Mouse (Mus musculus): ENCODE measurements around the gene Btbd35f29.
"Not testable (repeated sequence)": the region's sequence is repeated elsewhere in the genome, so short reads cannot be mapped to it uniquely, and the experiment has no call there.

Btbd35f29 gene

DNA sequence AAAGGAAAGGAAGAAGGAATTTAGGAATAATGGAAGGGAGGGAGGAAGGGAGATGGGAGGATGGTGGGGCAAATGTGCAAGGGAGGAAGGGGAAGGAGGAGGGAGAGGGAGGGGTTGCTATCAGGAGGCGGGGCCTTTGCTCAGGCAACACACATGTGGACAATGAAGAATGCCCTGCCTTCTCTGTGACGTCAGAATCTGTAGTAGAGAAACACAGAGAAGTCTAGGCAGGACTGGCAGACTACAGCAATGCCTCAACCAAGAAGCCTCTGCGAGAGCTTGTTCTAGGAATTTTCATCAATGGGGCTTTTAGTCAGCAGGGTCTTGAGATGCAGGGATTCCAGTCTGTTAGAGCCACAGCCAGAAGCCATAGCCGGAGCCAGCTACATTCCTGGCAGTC is at the start of gene Btbd35f29:
Gene Btbd35f29 (plus strand): TSS at position 301 of the 400 bp plus-strand sequence.
- DNase-seq (ENCODE audit: low read depth, low spot score): not testable (repeated sequence)

DNA sequence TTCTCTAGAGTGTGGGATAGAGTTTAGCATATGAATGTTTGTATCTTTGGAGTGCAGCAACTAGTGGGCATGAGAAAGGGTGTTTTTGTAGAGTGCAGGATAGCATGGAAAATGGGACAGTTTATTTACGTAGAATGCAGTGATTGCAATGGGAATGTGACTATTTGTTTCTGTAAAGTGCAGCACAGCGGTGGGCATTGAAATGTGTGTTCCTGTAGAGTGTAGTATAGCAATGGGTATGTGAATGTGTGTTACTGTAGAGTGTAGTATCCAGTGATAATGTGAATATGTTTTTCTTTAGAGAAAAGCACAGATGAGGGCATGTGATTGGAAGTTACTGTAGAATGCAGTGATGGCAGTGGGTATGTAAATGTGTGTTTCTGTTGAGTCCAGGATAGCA is 23.9 kb downstream of the Btbd35f29 start:
- DNase-seq (ENCODE audit: low read depth, low spot score): not testable (repeated sequence)

DNA sequence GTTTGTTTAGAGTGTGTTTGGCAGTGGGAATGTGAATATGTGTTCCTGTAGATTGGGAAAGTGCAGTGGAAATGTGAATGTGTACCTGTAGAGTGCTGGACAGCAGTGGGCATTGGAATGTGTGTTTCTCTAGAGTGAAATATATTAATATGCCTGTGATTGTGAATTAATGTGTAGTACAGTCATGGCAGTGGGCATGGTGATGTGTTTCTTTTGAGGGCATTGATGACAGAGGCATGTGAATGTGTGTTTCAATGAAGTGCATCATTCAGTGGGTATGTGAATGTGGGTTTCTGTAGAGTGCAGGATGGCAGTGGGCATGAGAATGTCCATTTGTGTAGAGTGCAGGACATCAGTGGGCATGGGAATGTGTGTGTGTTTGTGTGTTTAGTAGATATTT is 27.7 kb downstream of the Btbd35f29 start:
- not testable (repeated sequence) for DNase-seq (ENCODE audit: low read depth, low spot score)

GRCm38 (mm10) chrX:31145835-31146234 is 28.4 kb downstream of the Btbd35f29 start:
- DNase-seq (ENCODE audit: low read depth, low spot score): not testable (repeated sequence)

DNA sequence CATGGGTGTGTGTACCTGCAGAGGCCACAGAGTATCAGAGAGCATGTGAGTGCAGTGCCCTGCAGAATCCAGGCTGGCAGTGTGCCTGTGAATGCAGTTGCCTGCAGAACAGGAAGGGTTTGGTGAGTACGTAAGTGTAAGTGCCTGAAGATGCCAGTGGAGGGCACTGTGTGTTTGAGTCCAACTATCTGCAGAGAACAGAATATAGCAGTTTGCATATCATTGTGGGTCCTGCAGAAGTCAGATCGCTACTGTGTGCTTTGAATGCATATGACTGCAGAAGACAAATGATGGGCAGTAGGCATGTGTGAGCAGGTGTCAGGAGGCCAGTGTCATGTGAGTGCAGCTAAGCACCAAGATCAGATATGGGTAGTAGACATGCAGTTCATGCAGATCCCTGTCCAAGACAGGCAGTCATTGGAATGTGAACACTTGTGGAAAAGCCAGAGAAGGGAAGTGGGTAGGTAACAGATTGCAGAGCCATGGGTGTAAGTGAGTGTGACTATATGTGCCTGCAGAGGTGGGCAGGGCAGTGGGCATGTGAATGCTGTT is 41.1 kb downstream of the Btbd35f29 start:
- DNase-seq (ENCODE audit: low read depth, low spot score): not testable (repeated sequence)

GRCm38 (mm10) chrX:31159450-31160322 is 42.2 kb downstream of the Btbd35f29 start:
- DNase-seq (ENCODE audit: low read depth, low spot score): not testable (repeated sequence)

DNA sequence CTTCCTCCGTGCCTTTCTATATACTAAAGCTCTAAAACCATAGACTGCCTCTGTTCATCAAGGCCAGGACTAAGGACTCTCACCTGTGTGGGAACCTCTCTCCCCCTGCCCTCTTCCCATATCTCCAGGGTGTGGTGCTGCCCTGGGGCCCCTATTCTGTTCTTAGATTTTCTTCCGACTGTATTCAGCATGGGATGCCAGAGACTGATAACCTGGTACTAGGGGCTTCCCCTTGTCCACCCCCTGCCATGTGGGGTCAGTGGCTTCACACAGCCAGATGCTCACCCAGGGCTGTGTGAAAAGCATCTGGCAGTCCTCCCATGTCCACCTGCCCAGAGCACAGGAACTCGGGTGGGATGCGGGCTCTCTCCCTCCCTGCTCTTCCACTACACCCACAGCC is 43.1 kb downstream of the Btbd35f29 start:
- DNase-seq (ENCODE audit: low read depth, low spot score): not testable (repeated sequence)

GRCm38 (mm10) chrX:31162638-31163037 is 45.2 kb downstream of the Btbd35f29 start:
- DNase-seq (ENCODE audit: low read depth, low spot score): not testable (repeated sequence)

DNA sequence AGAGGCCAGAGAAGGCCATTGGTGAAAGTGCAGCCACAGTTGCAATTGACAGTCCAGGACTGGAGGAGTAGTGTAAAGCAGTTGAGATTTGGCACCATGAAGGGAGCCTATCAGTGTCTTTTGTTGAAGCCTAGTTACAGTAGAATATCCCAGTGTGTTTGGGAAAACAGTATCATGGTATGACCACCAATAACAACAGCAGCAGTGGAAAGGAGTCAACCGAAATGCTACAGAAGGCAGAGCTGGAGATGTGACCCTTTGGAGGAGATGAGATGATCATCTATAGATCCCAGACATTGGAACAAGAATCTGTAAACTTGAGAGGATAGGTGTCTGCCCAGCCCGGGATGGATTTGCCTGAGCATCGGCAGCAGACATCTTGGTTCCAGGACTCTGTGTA is 47.7 kb downstream of the Btbd35f29 start:
- not testable (repeated sequence) for DNase-seq (ENCODE audit: low read depth, low spot score)
